Mouse (Mus musculus) lung, adult 2 months (tissue): ENCODE measurements at regions not wholly inside any gene's neighbourhood (a gene's known extent, or its start where the extent isn't known, plus 50 kb on each side); places are given as distances from the start of the nearest gene placed in this dataset.
"Not testable (repeated sequence)": the region's sequence is repeated elsewhere in the genome, so short reads cannot be mapped to it uniquely, and the experiment has no call there.

Source experiments
- DNase-seq: peaks from one replicate; pipeline ENCODE4 v3.0.0; 2022
- H3K4me1 ChIP-seq: fragments of 200-500 bp; 2 replicates; pipeline ENCODE4 v1.6.1; 2011; ENCODE audit warnings: low read length; ENCODE audit not compliant: control insufficient read depth, insufficient read depth
- H3K4me3 ChIP-seq: fragments of 200-500 bp; replicated peaks from 2 replicates; pipeline ENCODE3; 2011; ENCODE audit warnings: low read depth, mild to moderate bottlenecking, control low read depth, low read length; ENCODE audit errors: extremely low read depth
- CTCF ChIP-seq: fragments of 200-500 bp; IDR thresholded peaks from 2 replicates; pipeline ENCODE4 v1.5.1; 2011; ENCODE audit warnings: mild to moderate bottlenecking, low read length, control low read depth; ENCODE audit not compliant: insufficient read depth
- POLR2A ChIP-seq: fragments of 200-500 bp; IDR thresholded peaks from 2 replicates; pipeline ENCODE4 v1.6.1; 2011; ENCODE audit warnings: low read depth, mild to moderate bottlenecking, control low read depth, low read length, borderline replicate concordance; ENCODE audit errors: extremely low read depth
- WGBS: fragments of 180-500 bp; shearing (Covaris S2); methylation state at CpG from one replicate; pipeline ENCODE4 v1.1.7; 2018; 5-methylcytosine and 5-hydroxymethylcytosine counted together

- H3K4me3 ChIP-seq = no peak overlapping the region
- WGBS = 84% methylated on average over 1 of the region's 1 CpGs
- no peak for DNase-seq
- H3K4me1 ChIP-seq = no peaks in the 10 kb centered on the region
- TF ChIP-seq CTCF (no peak), POLR2A (no peak)
These were observed 145.9 kb downstream of the Fam174a start for GRCm38 (mm10) chr1:95459355-95459754.

DNA sequence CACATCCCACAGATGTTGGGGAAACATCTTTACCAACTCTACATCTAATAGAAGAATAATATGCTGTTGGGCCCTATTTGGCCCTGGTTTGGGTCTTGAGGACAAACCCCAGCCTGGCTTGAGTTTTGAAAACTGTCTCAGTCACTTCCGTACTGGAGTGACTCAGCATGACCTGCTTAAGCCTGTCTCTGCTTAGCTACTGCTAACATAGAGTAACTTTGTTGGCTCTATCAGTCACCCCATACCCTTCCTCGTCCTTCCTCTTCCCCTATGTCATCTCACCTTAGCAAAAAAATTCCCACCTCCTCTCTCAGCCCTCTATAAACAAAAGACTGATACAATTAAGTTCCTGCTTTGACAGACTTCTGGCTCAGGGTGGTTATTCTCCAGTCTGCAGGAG lies 154.7 kb downstream of the Fam174a start:
- no peak overlapping the region for H3K4me3 ChIP-seq
- peaks cover 2% of the 10 kb centered on the region; the same call in 1 of the 2 replicates for H3K4me1 ChIP-seq
- TF ChIP-seq POLR2A = no peak
- no peak for TF ChIP-seq CTCF
- no peak for DNase-seq
- 38% methylated on average over 2 of the region's 2 CpGs for WGBS

DNA sequence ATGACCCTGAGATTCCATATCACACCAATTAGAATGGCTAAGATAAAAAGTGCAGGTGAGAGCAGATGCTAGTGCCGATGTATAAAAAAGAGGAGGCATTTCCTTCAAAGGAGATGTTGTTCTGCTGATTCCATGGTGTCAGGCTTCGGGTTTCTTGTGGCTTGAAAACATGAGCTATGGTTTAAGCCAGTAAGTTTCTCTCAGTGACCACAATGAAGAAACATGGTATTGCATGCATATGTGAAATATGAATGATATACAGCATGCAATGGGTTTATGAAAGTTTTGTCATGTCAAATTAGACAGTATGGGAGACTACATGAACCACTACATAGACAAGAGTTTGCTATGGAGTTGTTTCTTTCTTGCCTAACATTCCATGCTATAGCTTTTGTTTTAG lies 155.3 kb downstream of the Fam174a start:
- TF ChIP-seq POLR2A = no peak
- TF ChIP-seq CTCF = no peak
- no peak for DNase-seq
- Histone ChIP-seq H3K4me1 (peaks cover 2% of the 10 kb centered on the region; the same call in 1 of the 2 replicates), H3K4me3 (no peak overlapping the region)
- WGBS = 52% methylated on average over 2 of the region's 2 CpGs

DNA sequence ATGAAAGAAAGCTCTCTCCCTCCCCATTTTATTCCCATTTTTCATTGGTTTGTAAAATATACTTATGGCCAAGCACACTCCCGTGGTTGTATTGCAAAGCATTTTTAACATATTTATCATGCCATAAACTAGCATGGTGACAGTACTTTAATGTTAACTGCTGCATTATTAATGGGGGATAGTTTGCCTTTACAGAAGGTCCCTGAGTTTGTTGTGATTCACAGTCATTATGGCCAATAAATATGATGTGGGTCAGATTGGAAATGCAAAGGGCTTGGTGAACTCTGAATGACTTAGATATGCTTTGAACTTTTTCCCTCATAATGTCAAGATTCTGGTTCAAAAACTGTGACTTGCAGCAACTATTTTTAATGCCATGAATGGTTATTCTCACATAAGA lies 157.1 kb downstream of the Fam174a start:
- 70% methylated on average over 1 of the region's 1 CpGs for WGBS
- no peak for DNase-seq
- Histone ChIP-seq H3K4me3 (no peak overlapping the region), H3K4me1 (peaks cover 2% of the 10 kb centered on the region; the same call in 1 of the 2 replicates)
- TF ChIP-seq CTCF = no peak
- no peak for TF ChIP-seq POLR2A

GRCm38 (mm10) chr1:95493004-95493403 lies 174.4 kb downstream of the St8sia4 start:
- TF ChIP-seq CTCF = no peak
- no peak for TF ChIP-seq POLR2A
- H3K4me1 ChIP-seq = no peaks in the 10 kb centered on the region
- no peak overlapping the region for H3K4me3 ChIP-seq
- no peak for DNase-seq

GRCm38 (mm10) chr1:95500671-95501070 lies 166.7 kb downstream of the St8sia4 start:
- H3K4me1 ChIP-seq, DNase-seq, H3K4me3 ChIP-seq: not testable (repeated sequence)

DNA sequence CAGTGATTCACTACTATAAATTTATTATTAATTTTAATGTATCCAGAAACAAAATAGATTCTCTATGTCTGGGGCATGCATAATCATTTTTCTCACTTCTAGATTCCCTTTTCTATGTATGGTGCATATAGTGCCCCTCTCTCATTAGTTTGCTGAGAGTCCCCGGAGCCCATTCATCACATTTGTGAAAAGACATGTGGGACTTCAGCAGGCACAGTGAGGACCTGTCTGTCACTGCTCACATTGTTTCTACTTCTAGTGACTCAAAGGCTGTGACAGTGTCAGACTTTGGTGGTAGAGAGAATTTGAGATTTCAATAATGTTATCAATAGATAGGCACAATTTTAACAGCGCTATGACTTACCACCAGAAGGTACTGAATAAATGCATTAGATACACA lies 158.7 kb downstream of the St8sia4 start:
- TF ChIP-seq CTCF (no peak), POLR2A (no peak)
- DNase-seq = no peak
- Histone ChIP-seq H3K4me3 (no peak overlapping the region), H3K4me1 (no peaks in the 10 kb centered on the region)
- WGBS = 91% methylated on average over 2 of the region's 2 CpGs

DNA sequence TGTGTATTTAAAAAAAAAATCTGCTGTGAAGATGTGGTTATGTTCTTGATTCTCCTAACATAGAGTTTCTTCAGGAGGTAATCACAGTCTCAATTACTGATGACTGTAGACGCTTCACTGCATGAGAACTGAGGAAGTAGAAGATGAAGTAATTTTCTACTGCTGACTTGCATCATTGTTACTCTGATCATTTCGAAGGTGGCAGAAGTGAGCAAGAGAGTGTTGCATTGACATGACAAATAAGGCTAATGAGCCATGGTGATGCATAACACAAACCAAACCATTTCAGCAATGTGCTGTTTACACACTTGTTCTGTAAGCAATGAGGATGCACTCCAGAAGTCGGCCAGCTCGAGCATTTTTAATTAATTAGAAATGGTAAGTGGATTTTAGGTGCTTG lies 138.6 kb downstream of the St8sia4 start:
- no peak for DNase-seq
- 52% methylated on average over 4 of the region's 4 CpGs for WGBS
- H3K4me1 ChIP-seq = no peaks in the 10 kb centered on the region
- no peak overlapping the region for H3K4me3 ChIP-seq
- no peak for TF ChIP-seq POLR2A
- TF ChIP-seq CTCF = no peak

- DNase-seq = no peak
- TF ChIP-seq CTCF (no peak), POLR2A (no peak)
- WGBS = 77% methylated on average over 3 of the region's 3 CpGs
These were observed 136.4 kb downstream of the St8sia4 start for GRCm38 (mm10) chr1:95531017-95531416.

More at GRCm38 (mm10) chr1:95531017-95531416, 136.4 kb downstream of the St8sia4 start:
- Histone ChIP-seq H3K4me1 (no peaks in the 10 kb centered on the region), H3K4me3 (no peak overlapping the region)
